13 mouse cellular contexts compared by ENCODE assay signal in genomic region chr9:28354978-28355377, GRCm38 (mm10).
"Had no signal": no experiment of that assay in that cellular context is flagged by ENCODE, and none has a peak within 500 bp of the region (broad histone marks: within the 10 kb centered on the region; RNA-seq: fewer than 3 reads in every experiment).

No protein-coding gene starts in this region.

- H3K4me2 ChIP-seq: kidney, embryonic 15.5 days; limb, embryonic 13.5 days; stomach, embryonic 15.5 days had no signal

- H3K27ac ChIP-seq: kidney, embryonic 15.5 days; limb, embryonic 13.5 days; liver, embryonic 14.5 days; stomach, embryonic 15.5 days had no signal

- H3K36me3 ChIP-seq: kidney, embryonic 15.5 days; limb, embryonic 13.5 days; stomach, embryonic 15.5 days had no signal

- H3K4me3 ChIP-seq: kidney, embryonic 15.5 days; limb, embryonic 13.5 days; stomach, embryonic 15.5 days had no signal

- H3K27me3 ChIP-seq: kidney, embryonic 15.5 days; limb, embryonic 13.5 days; stomach, embryonic 15.5 days had no signal

- DNase-seq: kidney, postnatal 14 days; left cerebral cortex, postnatal 4 days; lung, adult 2 months; lung, postnatal 36 days; right cerebral cortex, postnatal 4 days; spleen, adult 18-20 months; thymus, postnatal 36 days had no signal

- H3K4me1 ChIP-seq: kidney, embryonic 15.5 days; limb, embryonic 13.5 days; stomach, embryonic 15.5 days had no signal

- H3K9ac ChIP-seq: kidney, embryonic 15.5 days; limb, embryonic 13.5 days; liver, embryonic 14.5 days; stomach, embryonic 15.5 days had no signal

- H3K9me3 ChIP-seq: kidney, embryonic 15.5 days; limb, embryonic 13.5 days; stomach, embryonic 15.5 days had no signal

- ATAC-seq: lung, postnatal 0 days; midbrain, embryonic 16.5 days had no signal
